Mouse (Mus musculus): ENCODE results near the gene Utp11. TPM values are rescaled to one million over a fixed set of nuclear protein-coding genes. Genes with fewer than 3 reads are reported as not detected.

The Utp11 gene
- 27.4 TPM for polyA plus RNA-seq (2014; fragmentation: Illumina TruSeq; extraction: RNeasy Lipid Tissue Mini Kit (QIAGEN cat#74804); ENCODE audit: low read depth, low replicate concordance)

DNA sequence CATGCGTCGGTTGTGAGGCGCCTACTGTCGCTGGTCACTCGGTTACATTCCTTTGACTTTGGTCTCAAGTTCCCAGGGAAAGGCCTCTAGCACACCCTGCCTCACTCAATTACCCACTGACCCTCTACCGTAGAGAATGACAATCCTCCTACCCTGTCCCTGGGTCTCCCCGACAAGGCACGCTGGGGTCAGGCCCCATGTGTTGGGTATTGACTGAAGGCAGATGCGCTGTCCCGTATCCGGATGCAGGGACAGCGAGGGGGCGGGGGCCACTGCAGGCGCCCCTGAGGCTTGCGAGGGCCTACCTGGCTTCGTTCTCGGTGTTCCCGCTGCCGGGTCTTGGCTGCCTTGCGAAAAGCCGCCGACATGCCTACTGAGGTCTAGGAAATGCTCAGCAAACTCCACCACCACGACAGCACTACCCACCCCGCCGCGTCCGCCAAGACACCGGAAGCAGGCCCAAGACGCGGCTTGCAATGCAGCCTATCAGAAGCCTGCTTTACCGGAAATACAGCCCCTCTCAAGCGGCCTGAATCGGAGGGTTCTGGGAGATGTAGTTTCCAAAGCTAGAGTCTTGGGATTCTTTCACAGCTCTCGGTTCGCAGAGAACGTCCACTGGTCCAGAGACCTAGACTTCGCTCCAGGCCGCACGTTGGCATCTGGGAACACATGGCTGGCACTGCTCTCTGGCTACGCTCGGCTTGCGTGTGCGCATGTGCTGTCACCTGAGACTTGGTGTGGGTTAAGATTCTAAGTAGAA, at the start of gene Utp11:
TSS of gene Utp11 (minus strand) at position 466 of the 760 bp plus-strand sequence.

DNA sequence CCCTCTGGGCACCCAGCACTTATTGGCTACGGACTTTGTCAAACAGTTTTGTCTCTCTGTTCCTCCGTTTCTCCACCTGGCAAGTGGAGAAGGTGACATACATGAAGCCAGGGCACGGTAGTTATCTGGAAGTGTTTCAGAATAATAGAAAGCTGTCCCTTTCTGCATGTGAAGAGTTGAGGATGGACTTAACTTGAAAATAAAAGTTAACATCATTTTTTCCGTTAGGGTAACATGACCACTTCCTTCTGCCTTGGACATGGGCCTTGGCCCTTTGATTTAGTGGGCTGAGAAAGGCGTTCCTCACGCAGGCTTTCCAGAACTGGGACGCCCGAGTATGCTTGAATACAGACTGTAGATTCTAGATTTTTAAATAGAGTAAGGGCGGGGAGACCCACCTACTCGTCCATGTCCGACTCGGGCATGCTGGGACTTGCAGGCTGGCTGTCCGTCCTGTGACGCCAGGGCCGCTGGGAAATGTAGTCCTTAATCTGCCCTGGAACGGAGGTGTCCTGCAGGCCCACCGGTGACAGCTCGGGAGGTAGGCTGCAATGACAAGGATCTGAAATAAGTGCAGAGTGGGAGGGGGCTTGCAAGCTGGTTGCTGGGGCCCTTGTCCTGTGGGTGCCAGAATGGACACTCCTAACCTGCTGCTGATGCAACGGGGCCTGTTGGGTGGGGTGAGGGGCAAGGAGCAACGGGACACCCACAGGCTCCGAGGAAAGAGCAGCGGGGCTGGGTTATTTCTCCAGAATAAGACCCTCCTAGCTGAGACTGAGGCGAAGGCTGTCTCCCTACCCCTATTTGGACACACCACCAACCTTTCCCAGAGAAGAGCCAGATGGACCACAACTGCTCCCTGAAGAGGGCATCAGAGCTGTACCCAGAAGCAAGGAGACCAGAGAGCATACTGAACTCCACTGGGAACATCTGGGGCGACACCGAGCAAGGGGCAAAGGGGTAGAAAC, 48.3 kb upstream of the Utp11 start, which contains the start of gene Inpp5b:
TSS of gene Inpp5b (plus strand) at position 475 of the 968 bp plus-strand sequence.

DNA sequence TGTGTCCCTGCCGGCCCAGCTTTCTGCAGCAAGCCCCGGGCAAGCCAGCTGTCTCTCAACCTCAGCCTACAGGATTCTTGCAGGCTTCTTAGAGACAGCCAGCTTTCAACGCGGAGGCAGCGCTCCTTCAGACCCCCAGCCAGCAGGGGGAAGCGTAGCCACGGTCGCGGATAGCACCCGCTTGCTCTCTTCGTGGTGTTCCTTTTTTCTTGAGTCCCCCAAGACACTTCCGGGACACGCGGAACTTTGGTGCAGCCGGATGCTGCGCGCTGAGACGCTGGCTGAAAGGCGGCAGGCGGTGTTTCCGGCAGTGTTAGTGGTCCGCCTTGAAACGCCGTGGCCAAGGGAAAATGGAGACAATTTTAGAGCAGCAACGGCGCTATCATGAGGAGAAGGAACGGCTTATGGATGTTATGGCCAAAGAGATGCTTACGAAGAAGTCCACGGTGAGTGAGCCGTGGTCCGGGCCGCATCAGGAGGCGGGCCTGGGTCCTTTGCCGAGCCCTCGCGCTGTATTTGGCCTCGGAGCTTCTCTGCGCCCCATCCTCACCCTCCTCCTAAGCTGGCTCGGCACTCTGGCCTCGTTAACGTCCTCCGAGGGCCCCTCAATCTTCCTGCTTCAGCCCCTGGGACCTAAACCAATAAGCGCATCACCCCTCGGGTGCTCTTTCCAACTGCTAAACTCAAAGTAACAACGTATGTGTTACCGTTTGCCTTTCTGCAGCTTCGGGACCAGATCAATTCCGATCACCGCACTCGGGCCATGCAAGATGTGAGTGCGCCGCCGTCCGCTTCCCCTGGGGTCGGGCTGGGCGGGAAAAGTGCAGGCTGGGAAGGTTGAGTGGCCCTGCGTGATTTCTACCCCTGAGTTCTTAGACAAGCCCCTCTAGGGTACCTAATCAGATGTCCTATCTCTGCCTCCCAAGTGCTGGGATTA, 21.4 kb upstream of the Utp11 start, which contains the start of gene Sf3a3:
TSS of gene Sf3a3 (plus strand) at position 232 of the 937 bp plus-strand sequence.

DNA sequence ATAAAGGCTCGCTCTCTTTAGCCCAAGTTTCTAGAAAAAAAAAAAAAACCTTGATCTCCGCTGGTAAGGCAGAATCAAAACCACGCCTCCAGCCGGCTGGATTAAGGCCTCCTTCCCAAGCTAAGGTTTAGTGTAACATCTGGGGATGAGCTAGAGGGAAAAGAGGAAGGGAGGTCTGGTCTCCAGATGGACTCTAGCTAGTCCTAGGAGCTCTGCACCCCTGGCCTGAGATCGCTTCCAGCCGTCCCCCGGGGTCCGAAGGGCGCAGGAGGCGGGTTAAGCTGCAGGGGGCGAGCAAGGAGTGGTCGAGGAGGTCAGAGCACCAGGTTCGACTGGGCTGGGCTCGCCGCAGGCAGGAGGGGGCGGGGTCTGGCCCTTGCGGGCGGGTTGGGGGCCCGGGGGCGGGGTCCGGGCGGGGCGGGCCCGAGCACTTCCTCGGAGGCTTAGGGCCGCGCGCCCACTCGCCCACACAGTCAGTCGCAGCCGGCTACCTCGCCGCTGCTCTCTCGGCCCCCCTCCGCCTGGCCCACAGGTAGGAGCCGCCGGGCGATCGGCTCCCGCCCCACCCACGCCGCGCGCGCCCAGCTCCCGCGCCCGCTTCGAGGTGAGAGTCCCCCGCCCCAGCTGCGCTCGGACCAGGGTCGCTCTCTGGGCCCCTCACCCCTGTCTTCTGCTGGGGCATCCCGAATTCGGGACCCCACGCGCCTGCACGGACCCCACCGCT, 7.0 kb upstream of the Utp11 start, which contains the start of gene Fhl3:
TSS of gene Fhl3 (plus strand) at position 454 of the 724 bp plus-strand sequence.

DNA sequence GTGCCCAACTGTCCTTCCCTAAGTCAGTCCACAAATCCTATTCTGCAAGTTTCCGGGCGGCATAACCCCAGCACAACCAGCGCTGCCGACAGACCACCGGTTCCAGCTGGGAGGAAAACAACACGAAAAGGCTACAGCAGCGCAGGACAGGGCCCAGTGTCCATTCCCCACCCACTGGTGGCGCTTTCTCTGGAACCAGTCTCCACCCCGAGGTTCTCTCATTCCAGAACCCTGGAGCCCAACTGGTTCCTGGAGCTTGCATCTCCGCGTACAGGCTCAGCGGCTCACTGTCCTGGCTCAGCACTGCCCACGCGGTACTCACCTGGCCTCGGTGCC, 36.9 kb downstream of the Utp11 start, which contains the start of gene Pou3f1:
TSS of gene Pou3f1 (plus strand) at position 290 of the 336 bp plus-strand sequence.

Other genes starting within 250 kb of the Utp11 start
- not detected for gene 3100002H09Rik, start 82.8 kb downstream of the Utp11 start, polyA plus RNA-seq (2014; fragmentation: Illumina TruSeq; extraction: RNeasy Lipid Tissue Mini Kit (QIAGEN cat#74804); ENCODE audit: low read depth, low replicate concordance)
- not detected for gene Pou3f1, start 36.8 kb downstream of the Utp11 start, polyA plus RNA-seq (2014; fragmentation: Illumina TruSeq; extraction: RNeasy Lipid Tissue Mini Kit (QIAGEN cat#74804); ENCODE audit: low read depth, low replicate concordance)
- gene Fhl3, start 7.1 kb upstream of the Utp11 start, polyA plus RNA-seq (2014; fragmentation: Illumina TruSeq; extraction: RNeasy Lipid Tissue Mini Kit (QIAGEN cat#74804); ENCODE audit: low read depth, low replicate concordance): not detected
- gene Sf3a3, start 21.2 kb upstream of the Utp11 start, polyA plus RNA-seq (2014; fragmentation: Illumina TruSeq; extraction: RNeasy Lipid Tissue Mini Kit (QIAGEN cat#74804); ENCODE audit: low read depth, low replicate concordance): 15.3 TPM
- 15.7 TPM for gene Inpp5b, start 48.2 kb upstream of the Utp11 start, polyA plus RNA-seq (2014; fragmentation: Illumina TruSeq; extraction: RNeasy Lipid Tissue Mini Kit (QIAGEN cat#74804); ENCODE audit: low read depth, low replicate concordance)
- 7.2 TPM for gene Mtf1, start 108.5 kb upstream of the Utp11 start, polyA plus RNA-seq (2014; fragmentation: Illumina TruSeq; extraction: RNeasy Lipid Tissue Mini Kit (QIAGEN cat#74804); ENCODE audit: low read depth, low replicate concordance)
- gene Yrdc, start 157.1 kb upstream of the Utp11 start, polyA plus RNA-seq (2014; fragmentation: Illumina TruSeq; extraction: RNeasy Lipid Tissue Mini Kit (QIAGEN cat#74804); ENCODE audit: low read depth, low replicate concordance): 15.7 TPM
- 1.5 TPM for gene 1110065P20Rik, start 157.6 kb upstream of the Utp11 start, polyA plus RNA-seq (2014; fragmentation: Illumina TruSeq; extraction: RNeasy Lipid Tissue Mini Kit (QIAGEN cat#74804); ENCODE audit: low read depth, low replicate concordance)
- gene Maneal, start 168.6 kb upstream of the Utp11 start, polyA plus RNA-seq (2014; fragmentation: Illumina TruSeq; extraction: RNeasy Lipid Tissue Mini Kit (QIAGEN cat#74804); ENCODE audit: low read depth, low replicate concordance): not detected
- gene Epha10, start 187.3 kb upstream of the Utp11 start, polyA plus RNA-seq (2014; fragmentation: Illumina TruSeq; extraction: RNeasy Lipid Tissue Mini Kit (QIAGEN cat#74804); ENCODE audit: low read depth, low replicate concordance): not detected
- gene 9930104L06Rik, start 243.4 kb upstream of the Utp11 start, polyA plus RNA-seq (2014; fragmentation: Illumina TruSeq; extraction: RNeasy Lipid Tissue Mini Kit (QIAGEN cat#74804); ENCODE audit: low read depth, low replicate concordance): 2.9 TPM
- gene Cdca8, start 245.7 kb upstream of the Utp11 start, polyA plus RNA-seq (2014; fragmentation: Illumina TruSeq; extraction: RNeasy Lipid Tissue Mini Kit (QIAGEN cat#74804); ENCODE audit: low read depth, low replicate concordance): 1.5 TPM

All from liver, adult 10 weeks (tissue).